Mouse (Mus musculus): ENCODE measurements at regions not wholly inside any gene's neighbourhood (a gene's known extent, or its start where the extent isn't known, plus 50 kb on each side); places are given as distances from the start of the nearest gene placed in this dataset.

DNA sequence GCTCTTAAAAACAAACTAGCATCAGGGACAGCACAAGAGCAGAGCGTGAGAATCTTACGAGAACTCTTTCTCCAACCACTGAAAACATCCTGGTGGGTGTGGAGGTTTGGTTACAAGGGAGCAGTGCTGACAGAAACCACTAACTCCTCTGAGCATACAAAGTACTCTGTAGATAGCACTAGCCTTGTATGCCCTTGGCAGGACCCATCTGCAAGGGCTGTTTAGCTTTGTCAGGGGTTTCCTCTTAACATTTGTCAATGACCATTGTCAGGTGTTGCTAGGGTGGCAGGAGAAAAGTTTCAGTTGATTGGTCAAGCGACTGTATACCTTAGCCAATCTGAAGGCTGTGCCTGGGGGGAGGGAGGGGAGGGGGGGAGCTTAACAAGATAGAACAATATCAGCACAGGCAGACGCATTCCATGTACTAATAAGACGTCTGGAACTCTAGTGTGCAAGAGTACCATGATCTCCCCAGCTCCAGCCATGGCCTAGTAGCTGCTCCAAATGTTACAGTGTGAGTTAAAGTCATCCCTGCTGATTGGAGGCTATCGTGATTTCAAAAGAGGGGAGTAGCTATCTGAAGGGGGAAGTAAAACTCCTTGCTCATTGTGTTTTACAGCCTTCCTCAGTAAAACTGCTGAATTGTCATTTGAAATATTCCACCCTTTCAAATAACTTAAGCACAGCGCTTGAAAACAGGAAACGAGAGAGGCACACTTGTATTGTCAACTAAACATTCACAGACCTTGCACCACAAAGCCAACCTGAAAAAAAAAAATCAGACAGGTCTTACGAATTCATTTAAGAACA is 140.9 kb upstream of the Smim15 start:
- Histone ChIP-seq H3K27me3 (ENCODE audit: control insufficient read depth, insufficient read depth, low read length) (no peaks in the 10 kb centered on the region; the same call in 1 of the 2 replicates), H3K4me3 (replicated peaks; ENCODE audit: insufficient read depth, low read depth, low read length) (no peak overlapping the region), H3K4me1 (ENCODE audit: control insufficient read depth, insufficient read depth, low read length) (no peaks in the 10 kb centered on the region), H3K27ac (ENCODE audit: insufficient read depth, low read length) (no peak overlapping the region)
- no peak for TF ChIP-seq POLR2A (IDR thresholded peaks at IDR 0.05; ENCODE audit: borderline replicate concordance, insufficient read depth, low read length)
- TF ChIP-seq CTCF (IDR thresholded peaks at IDR 0.05; ENCODE audit: borderline replicate concordance, insufficient read depth, low read depth, low read length): no peak
- WGBS: 53% methylated on average over 9 of the region's 9 CpGs
- no peak for DNase-seq

DNA sequence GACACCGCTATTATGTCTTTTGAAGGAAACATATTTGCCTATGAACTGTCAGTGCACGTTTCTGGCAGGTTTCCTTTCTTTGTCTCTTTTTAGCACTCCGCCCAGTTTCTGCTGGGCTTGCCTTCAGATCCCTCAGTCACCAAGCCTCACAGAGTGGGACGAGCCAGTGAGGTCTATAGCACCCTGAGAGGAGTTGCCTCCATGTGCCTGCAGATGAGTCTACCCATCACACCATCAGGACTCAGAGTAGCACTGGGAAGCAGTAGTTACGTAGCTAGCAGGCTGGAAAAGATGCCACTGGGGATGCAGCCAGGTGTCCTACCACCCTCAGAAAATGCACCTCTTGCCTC is 141.5 kb upstream of the Smim15 start:
- Histone ChIP-seq H3K27me3 (ENCODE audit: control insufficient read depth, insufficient read depth, low read length) (no peaks in the 10 kb centered on the region; the same call in 1 of the 2 replicates), H3K4me3 (replicated peaks; ENCODE audit: insufficient read depth, low read depth, low read length) (no peak overlapping the region), H3K4me1 (ENCODE audit: control insufficient read depth, insufficient read depth, low read length) (no peaks in the 10 kb centered on the region), H3K27ac (ENCODE audit: insufficient read depth, low read length) (no peak overlapping the region)
- WGBS: 77% methylated on average over 5 of the region's 5 CpGs
- TF ChIP-seq POLR2A (IDR thresholded peaks at IDR 0.05; ENCODE audit: borderline replicate concordance, insufficient read depth, low read length) (no peak), CTCF (IDR thresholded peaks at IDR 0.05; ENCODE audit: borderline replicate concordance, insufficient read depth, low read depth, low read length) (no peak)
- no peak for DNase-seq

DNA sequence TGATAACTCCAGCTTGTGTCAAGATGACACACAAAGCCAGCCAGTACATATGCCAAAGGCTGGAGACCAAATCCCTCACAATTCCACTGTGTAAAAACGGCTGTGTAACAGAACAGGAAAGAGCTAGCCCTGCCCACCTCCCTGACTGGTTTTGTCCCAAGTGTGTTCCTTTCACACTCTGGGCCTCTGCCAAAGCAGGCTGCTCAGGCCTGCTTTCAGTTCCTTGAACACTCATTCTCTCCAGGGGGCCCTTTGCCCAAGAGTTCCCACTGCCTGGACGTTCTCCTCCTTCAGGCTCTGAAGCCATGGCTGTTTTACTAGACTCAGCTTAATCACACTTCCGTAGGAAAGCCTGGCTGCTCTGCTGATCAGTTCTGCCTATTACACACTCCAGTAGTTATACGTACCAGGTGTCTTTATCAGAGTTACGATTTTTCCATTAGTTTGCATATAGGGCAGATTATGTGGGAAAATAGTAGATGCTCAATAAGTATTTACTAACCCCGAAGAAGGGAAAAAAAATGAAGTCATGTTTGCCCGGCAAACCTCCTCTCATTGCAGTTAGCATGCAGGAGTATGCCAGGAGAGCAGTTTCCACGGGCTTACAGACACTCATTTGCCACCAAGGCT is 144.5 kb upstream of the Smim15 start:
- no peaks in the 10 kb centered on the region for H3K4me1 ChIP-seq (ENCODE audit: control insufficient read depth, insufficient read depth, low read length)
- no peak for TF ChIP-seq POLR2A (IDR thresholded peaks at IDR 0.05; ENCODE audit: borderline replicate concordance, insufficient read depth, low read length)
- TF ChIP-seq CTCF (IDR thresholded peaks at IDR 0.05; ENCODE audit: borderline replicate concordance, insufficient read depth, low read depth, low read length): no peak
- H3K4me3 ChIP-seq (replicated peaks; ENCODE audit: insufficient read depth, low read depth, low read length): no peak overlapping the region
- DNase-seq: no peak
- WGBS: 65% methylated on average over 8 of the region's 8 CpGs
- H3K27me3 ChIP-seq (ENCODE audit: control insufficient read depth, insufficient read depth, low read length): no peaks in the 10 kb centered on the region
- no peak overlapping the region for H3K27ac ChIP-seq (ENCODE audit: insufficient read depth, low read length)

DNA sequence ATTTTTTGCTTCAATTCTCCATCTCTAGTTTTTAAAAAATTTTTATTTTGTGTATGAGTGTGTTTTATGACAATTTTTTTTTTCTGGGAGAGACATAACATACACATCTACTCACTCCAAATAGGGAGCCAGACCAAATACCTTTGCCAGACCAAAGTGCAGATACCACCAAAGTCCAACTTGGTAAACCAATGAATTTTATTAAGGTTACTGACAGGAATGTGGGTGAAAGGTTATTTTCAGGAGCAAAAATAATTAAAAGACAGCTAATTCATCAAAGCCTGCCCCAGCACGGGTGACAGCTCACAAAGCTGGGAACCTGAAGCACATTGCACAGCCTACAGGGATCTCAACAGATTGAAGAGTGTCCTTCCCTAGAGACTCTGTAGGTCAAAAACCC is 146.6 kb upstream of the Smim15 start:
- Histone ChIP-seq H3K4me1 (ENCODE audit: control insufficient read depth, insufficient read depth, low read length) (no peaks in the 10 kb centered on the region), H3K4me3 (replicated peaks; ENCODE audit: insufficient read depth, low read depth, low read length) (no peak overlapping the region), H3K27ac (ENCODE audit: insufficient read depth, low read length) (no peak overlapping the region), H3K27me3 (ENCODE audit: control insufficient read depth, insufficient read depth, low read length) (no peaks in the 10 kb centered on the region)
- TF ChIP-seq CTCF (IDR thresholded peaks at IDR 0.05; ENCODE audit: borderline replicate concordance, insufficient read depth, low read depth, low read length): no peak
- TF ChIP-seq POLR2A (IDR thresholded peaks at IDR 0.05; ENCODE audit: borderline replicate concordance, insufficient read depth, low read length): no peak
- WGBS: 81% methylated on average over 1 of the region's 1 CpGs
- no peak for DNase-seq

DNA sequence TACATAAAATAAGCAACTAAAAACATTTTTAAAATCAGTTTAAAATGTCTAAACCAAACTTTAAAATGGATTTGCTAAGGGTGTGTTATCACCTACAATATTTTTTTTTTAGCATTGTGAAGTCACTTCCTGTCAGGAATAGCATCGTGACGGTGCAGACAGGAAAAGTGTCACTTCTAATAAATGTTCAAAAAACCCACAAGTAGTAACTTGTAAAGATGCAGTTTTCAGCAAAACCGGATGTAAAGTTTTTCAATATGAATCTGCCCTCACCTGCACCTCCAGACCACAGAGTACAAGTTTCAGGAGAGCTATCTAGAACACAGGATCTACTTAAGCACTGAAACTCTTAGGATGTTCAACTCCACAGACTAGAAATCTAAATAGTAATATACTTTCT is 147.1 kb upstream of the Smim15 start:
- H3K4me1 ChIP-seq (ENCODE audit: control insufficient read depth, insufficient read depth, low read length): no peaks in the 10 kb centered on the region
- H3K4me3 ChIP-seq (replicated peaks; ENCODE audit: insufficient read depth, low read depth, low read length): no peak overlapping the region
- no peak for DNase-seq
- no peak for TF ChIP-seq POLR2A (IDR thresholded peaks at IDR 0.05; ENCODE audit: borderline replicate concordance, insufficient read depth, low read length)
- TF ChIP-seq CTCF (IDR thresholded peaks at IDR 0.05; ENCODE audit: borderline replicate concordance, insufficient read depth, low read depth, low read length): no peak
- WGBS: 83% methylated on average over 3 of the region's 3 CpGs
- H3K27me3 ChIP-seq (ENCODE audit: control insufficient read depth, insufficient read depth, low read length): no peaks in the 10 kb centered on the region; the same call in 1 of the 2 replicates
- H3K27ac ChIP-seq (ENCODE audit: insufficient read depth, low read length): no peak overlapping the region

DNA sequence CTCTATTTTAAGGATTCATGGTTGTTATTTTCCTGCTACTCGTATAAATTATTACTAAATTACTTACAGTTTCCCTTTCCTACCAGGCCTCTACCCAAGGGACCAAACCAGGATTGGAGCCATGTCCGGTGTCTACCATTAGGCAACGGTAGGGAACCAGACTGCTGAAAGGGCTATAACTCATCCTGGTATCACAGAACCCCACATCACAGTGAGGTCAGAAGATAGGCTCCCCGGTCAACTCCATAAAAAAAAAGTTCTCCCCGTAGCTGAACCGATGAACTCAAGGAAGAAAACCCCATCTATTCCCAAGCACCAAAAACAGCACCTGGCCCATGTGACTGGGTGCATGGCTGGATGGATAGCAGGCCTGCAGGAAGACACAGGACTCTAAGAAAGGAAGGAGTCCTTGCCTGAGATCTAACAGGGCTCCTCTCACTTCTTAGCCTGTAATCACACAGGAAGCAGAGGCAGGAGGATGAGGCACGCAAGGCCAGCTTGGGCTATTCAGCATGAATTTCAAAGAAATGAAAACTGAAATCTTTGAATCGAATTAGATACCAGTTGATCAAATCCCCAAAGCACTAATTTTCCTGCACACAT is 150.6 kb upstream of the Smim15 start:
- 99% methylated on average over 8 of the region's 8 CpGs for WGBS
- DNase-seq: no peak
- Histone ChIP-seq H3K27me3 (ENCODE audit: control insufficient read depth, insufficient read depth, low read length) (no peaks in the 10 kb centered on the region; the same call in 1 of the 2 replicates), H3K4me3 (replicated peaks; ENCODE audit: insufficient read depth, low read depth, low read length) (no peak overlapping the region), H3K27ac (ENCODE audit: insufficient read depth, low read length) (no peak overlapping the region), H3K4me1 (ENCODE audit: control insufficient read depth, insufficient read depth, low read length) (no peaks in the 10 kb centered on the region)
- TF ChIP-seq POLR2A (IDR thresholded peaks at IDR 0.05; ENCODE audit: borderline replicate concordance, insufficient read depth, low read length): no peak

DNA sequence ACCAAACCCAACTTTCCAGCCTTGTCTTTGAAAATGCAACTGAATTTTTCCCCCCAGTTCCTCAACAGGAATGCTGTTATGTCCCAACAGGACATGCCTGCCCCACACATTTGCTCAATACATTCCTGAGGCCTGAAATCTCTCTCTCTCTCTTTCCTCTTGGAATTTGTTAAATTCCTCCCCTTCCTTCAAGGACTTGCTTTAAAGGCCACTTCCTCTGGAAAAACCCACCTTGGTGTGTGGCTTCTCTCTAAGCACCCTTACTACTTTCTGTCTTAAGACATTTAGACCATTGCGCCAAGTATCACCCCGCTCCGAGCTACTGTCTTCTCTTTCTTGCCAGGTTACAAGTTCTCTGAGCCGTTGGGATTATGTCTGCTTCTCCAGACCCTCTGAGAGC is 151.2 kb upstream of the Smim15 start:
- no peaks in the 10 kb centered on the region; the same call in 1 of the 2 replicates for H3K27me3 ChIP-seq (ENCODE audit: control insufficient read depth, insufficient read depth, low read length)
- no peak overlapping the region for H3K4me3 ChIP-seq (replicated peaks; ENCODE audit: insufficient read depth, low read depth, low read length)
- 86% methylated on average over 4 of the region's 4 CpGs for WGBS
- H3K27ac ChIP-seq (ENCODE audit: insufficient read depth, low read length): no peak overlapping the region
- no peak for TF ChIP-seq POLR2A (IDR thresholded peaks at IDR 0.05; ENCODE audit: borderline replicate concordance, insufficient read depth, low read length)
- TF ChIP-seq CTCF (IDR thresholded peaks at IDR 0.05; ENCODE audit: borderline replicate concordance, insufficient read depth, low read depth, low read length): no peak
- no peaks in the 10 kb centered on the region for H3K4me1 ChIP-seq (ENCODE audit: control insufficient read depth, insufficient read depth, low read length)
- no peak for DNase-seq

DNA sequence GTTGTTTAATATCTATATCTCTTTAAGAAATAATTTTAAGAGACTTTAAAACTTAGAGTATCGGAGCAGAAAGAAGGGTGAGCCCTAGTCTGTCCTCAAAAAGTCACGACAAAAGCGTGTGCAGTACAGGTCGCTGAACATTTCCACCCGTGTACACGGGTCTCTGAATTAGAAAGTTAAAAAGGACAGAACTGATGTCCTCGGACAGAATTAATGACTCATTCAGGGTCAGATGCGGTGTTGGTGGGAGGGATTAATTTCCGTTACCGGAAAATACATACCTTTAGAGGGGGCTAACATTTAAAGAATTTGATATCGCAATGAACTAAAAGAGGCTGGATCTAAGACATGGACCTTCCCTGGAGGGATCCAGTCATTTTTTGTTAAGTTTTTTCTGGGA is 152.3 kb upstream of the Smim15 start:
- no peak for DNase-seq
- 11% methylated on average over 11 of the region's 11 CpGs for WGBS
- no peak for TF ChIP-seq CTCF (IDR thresholded peaks at IDR 0.05; ENCODE audit: borderline replicate concordance, insufficient read depth, low read depth, low read length)
- TF ChIP-seq POLR2A (IDR thresholded peaks at IDR 0.05; ENCODE audit: borderline replicate concordance, insufficient read depth, low read length): no peak
- no peaks in the 10 kb centered on the region for H3K4me1 ChIP-seq (ENCODE audit: control insufficient read depth, insufficient read depth, low read length)
- H3K27me3 ChIP-seq (ENCODE audit: control insufficient read depth, insufficient read depth, low read length): no peaks in the 10 kb centered on the region; the same call in 1 of the 2 replicates
- H3K27ac ChIP-seq (ENCODE audit: insufficient read depth, low read length): no peak overlapping the region
- H3K4me3 ChIP-seq (replicated peaks; ENCODE audit: insufficient read depth, low read depth, low read length): peak overlapping the region; percentile 24

Measured in cerebellum, adult 2 months (tissue).